Comparison of ENCODE assay signal across 8 mouse cellular contexts in genomic region chr7:132597251-132598041, GRCm38 (mm10). TPM values are rescaled to one million over a fixed set of nuclear protein-coding genes. Genes with fewer than 3 reads are reported as not detected.
A peak's percentile ranks its signal among the peaks of the same experiment; 100 is the strongest.
DNase-seq lines count a peak whose midpoint lies in the region; ATAC-seq and TF ChIP-seq lines count a peak whose summit lies in the region.

No protein-coding gene starts in this region.

- TF ChIP-seq CTCF in bone marrow, adult 2 months (IDR thresholded peaks at IDR 0.05; ENCODE audit: control insufficient read depth, insufficient read depth, low read length): no peak
- TF ChIP-seq CTCF in olfactory bulb, adult 2 months (IDR thresholded peaks at IDR 0.05; ENCODE audit: insufficient read depth, low read depth, low read length): no peak

- no peak overlapping the region; the same call in 1 of the 2 replicates for H3K27ac ChIP-seq in bone marrow, adult 2 months (ENCODE audit: control insufficient read depth, insufficient read depth, low read depth, low read length, poor library complexity)
- H3K27ac ChIP-seq in heart, embryonic 14.5 days (replicated peaks in 1 of 2; ENCODE audit: control insufficient read depth in 1 of 2, insufficient read depth in 1 of 2, low read depth in 2 of 2, low read length in 2 of 2): no peak overlapping the region
- no peak overlapping the region for H3K27ac ChIP-seq in olfactory bulb, adult 2 months (ENCODE audit: insufficient read depth, low read depth, low read length)

- TF ChIP-seq POLR2A in bone marrow, adult 2 months (IDR thresholded peaks at IDR 0.05; ENCODE audit: borderline replicate concordance, control insufficient read depth, low read depth, low read length): no peak; the same call in 1 of the 2 replicates
- TF ChIP-seq POLR2A in olfactory bulb, adult 2 months (IDR thresholded peaks at IDR 0.05; ENCODE audit: insufficient read depth, low read depth, low read length): no peak

- ATAC-seq in heart, embryonic 14.5 days (ENCODE audit: insufficient number of reproducible peaks, insufficient read depth, low FRiP score, low read depth): no peak; the same call in 1 of the 2 replicates
- ATAC-seq in frontal cortex, adult (ENCODE audit: low TSS enrichment): no peak

- peak; percentile 25 for DNase-seq in kidney, adult 18-20 months
- DNase-seq in kidney, adult 9 months: no peak
- DNase-seq in liver: peak; percentile 34
- no peak for DNase-seq in left cerebral cortex, adult 11 months (ENCODE audit: low spot score)

- peak overlapping the region; percentile 32 for H3K4me3 ChIP-seq in bone marrow, adult 2 months (replicated peaks; ENCODE audit: control insufficient read depth, low read depth, low read length)
- H3K4me3 ChIP-seq in heart, embryonic 14.5 days (ENCODE audit: control insufficient read depth in 1 of 2, insufficient read depth in 1 of 2, low read depth in 1 of 2, low read length in 2 of 2): peak overlapping the region; percentile 42 to 58
- peak overlapping the region; percentile 37 for H3K4me3 ChIP-seq in olfactory bulb, adult 2 months (ENCODE audit: insufficient read depth, low read depth, low read length)

- no peaks in the 10 kb centered on the region for H3K36me3 ChIP-seq in heart, embryonic 14.5 days (ENCODE audit: control insufficient read depth, insufficient read depth, low read length)

- peak overlapping the region; percentile 91 for H3K4me2 ChIP-seq in heart, embryonic 14.5 days (ENCODE audit: low read length)

- no peaks in the 10 kb centered on the region for H3K9me3 ChIP-seq in heart, embryonic 14.5 days (ENCODE audit: control insufficient read depth, low read length)

- WGBS in bone marrow, adult 2 months: under 1% methylated on average over 60 of the region's 60 CpGs
- WGBS in heart, embryonic 14.5 days: under 1% methylated on average over 56 of the region's 60 CpGs
- 1% methylated on average over 58 of the region's 60 CpGs for WGBS in olfactory bulb, adult 2 months

- no peaks in the 10 kb centered on the region for H3K4me1 ChIP-seq in bone marrow, adult 2 months (ENCODE audit: control insufficient read depth, insufficient read depth, low read length)
- peaks cover 5 to 23% of the 10 kb centered on the region in 2 experiments for H3K4me1 ChIP-seq in heart, embryonic 14.5 days (ENCODE audit: control insufficient read depth in 2 of 2, insufficient read depth in 2 of 2, low read length in 2 of 2)
- H3K4me1 ChIP-seq in olfactory bulb, adult 2 months (ENCODE audit: control insufficient read depth, insufficient read depth, low read length): peaks cover 19% of the 10 kb centered on the region

- peaks cover 76% of the 10 kb centered on the region for H3K27me3 ChIP-seq in heart, embryonic 14.5 days (ENCODE audit: control insufficient read depth, insufficient read depth, low read length)

- H3K9ac ChIP-seq in heart, embryonic 14.5 days (ENCODE audit: low read length): peak overlapping the region; percentile 62

RNA-seq across cellular contexts. Expression of gene Nkx1-2, which starts 2.0 kb away (rescaled TPM):
- polyA plus RNA-seq in bone marrow, adult 2 months (2011; ENCODE audit: insufficient read depth, insufficient read length, low replicate concordance, missing spikeins): not detected in 2 replicates
- polyA plus RNA-seq in heart, embryonic 14.5 days (2014; fragmentation: Nextera tagmentation; extraction: Ambion mirVana): not detected in 2 replicates
- polyA plus RNA-seq in olfactory bulb, adult 2 months (2012; ENCODE audit: insufficient read depth, insufficient read length, low replicate concordance, missing spikeins): not detected in 2 replicates

RNA-seq across cellular contexts. Expression of gene Lhpp, which starts 13.0 kb away (rescaled TPM):
- 2.2 and 5.5 TPM in 2 replicates for polyA plus RNA-seq in bone marrow, adult 2 months (2011; ENCODE audit: insufficient read depth, insufficient read length, low replicate concordance, missing spikeins)
- polyA plus RNA-seq in heart, embryonic 14.5 days (2014; fragmentation: Nextera tagmentation; extraction: Ambion mirVana): 29.7 and 35.0 TPM in 2 replicates
- not detected in 2 replicates for polyA plus RNA-seq in olfactory bulb, adult 2 months (2012; ENCODE audit: insufficient read depth, insufficient read length, low replicate concordance, missing spikeins)

RNA-seq across cellular contexts. Expression of gene Oat, which starts 21.2 kb away (rescaled TPM):
- polyA plus RNA-seq in bone marrow, adult 2 months (2011; ENCODE audit: insufficient read depth, insufficient read length, low replicate concordance, missing spikeins): 29.7 and 31.6 TPM in 2 replicates
- 191 and 202 TPM in 2 replicates for polyA plus RNA-seq in heart, embryonic 14.5 days (2014; fragmentation: Nextera tagmentation; extraction: Ambion mirVana)
- 142 TPM in 1 of 2 replicates, not detected in the other for polyA plus RNA-seq in olfactory bulb, adult 2 months (2012; ENCODE audit: insufficient read depth, insufficient read length, low replicate concordance, missing spikeins)

Comparison
In these comparisons a context has a peak if more than half of its experiments do, and no peak if none do; other contexts are left out.
1. DNase-seq: peak in kidney, adult 18-20 months (single experiment) and liver (single experiment); none in kidney, adult 9 months (single experiment) and left cerebral cortex, adult 11 months (single experiment).
2. Peak in every context shown above with its lines, with median percentiles within 50 percentile points of each other: H3K4me3 ChIP-seq.